Mouse (Mus musculus) Muller cell, postnatal 12 days (primary cell): ENCODE results near the gene Tmem232.
"Not testable (repeated sequence)": the region's sequence is repeated elsewhere in the genome, so short reads cannot be mapped to it uniquely, and the experiment has no call there.

Experiments used
- DNase-seq: peaks from one replicate; pipeline ENCODE4 v3.0.0-alpha.2; 2015; ENCODE audit errors: inconsistent ontology term

Tmem232 gene

GRCm38 (mm10) chr17:65540441-65541272 lies at the start of gene Tmem232:
Gene Tmem232 (minus strand): TSS chr17:65540782.
- peak; percentile 56 for DNase-seq

GRCm38 (mm10) chr17:65586892-65587291 lies 46.3 kb upstream of the Tmem232 start:
- DNase-seq, result no peak

- no peak for DNase-seq
Observed at GRCm38 (mm10) chr17:65581440-65581839, 40.9 kb upstream of the Tmem232 start.

- DNase-seq, result no peak
Observed at GRCm38 (mm10) chr17:65579766-65580165, 39.2 kb upstream of the Tmem232 start.

DNA sequence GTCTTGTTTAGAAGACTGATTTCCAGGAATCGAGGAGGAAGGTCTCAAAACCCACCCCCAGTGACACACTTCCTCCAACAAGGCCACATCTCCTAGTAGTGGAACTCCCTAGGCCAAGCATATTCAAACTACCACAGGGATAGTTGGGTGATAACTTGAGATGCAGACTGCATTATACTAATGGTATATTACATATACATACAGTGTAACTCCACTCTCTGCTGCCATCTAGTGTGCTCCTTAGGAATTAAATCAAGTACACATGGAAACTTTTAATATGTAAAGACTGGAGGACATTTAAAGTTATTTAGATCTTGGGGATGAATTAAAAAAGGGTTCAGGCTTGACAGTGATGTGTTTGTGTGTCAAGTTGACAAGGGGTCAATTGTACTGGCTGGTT lies 34.8 kb upstream of the Tmem232 start:
- no peak for DNase-seq

GRCm38 (mm10) chr17:65574850-65575249 lies 34.3 kb upstream of the Tmem232 start:
- no peak for DNase-seq

DNA sequence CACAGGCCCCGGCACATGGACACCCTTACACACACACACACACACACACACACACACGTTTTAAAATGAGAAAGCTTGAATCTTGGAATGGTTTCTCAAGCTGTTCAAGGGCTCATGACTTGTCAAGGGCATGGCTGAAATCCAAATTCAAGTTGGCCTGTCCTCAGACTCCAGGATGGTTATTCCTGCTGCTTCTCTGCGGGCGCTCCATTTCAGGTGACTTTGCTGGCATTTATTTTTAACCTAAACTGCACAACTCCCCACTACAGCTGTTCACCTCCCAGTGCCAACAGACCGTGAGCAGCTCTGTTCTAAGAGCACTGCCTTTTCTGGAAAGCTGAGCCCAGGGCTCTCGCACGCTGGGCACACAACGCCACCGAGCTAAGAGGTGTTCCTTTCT lies 31.3 kb upstream of the Tmem232 start:
- DNase-seq, result no peak

GRCm38 (mm10) chr17:65571466-65571865 lies 30.9 kb upstream of the Tmem232 start:
- no peak for DNase-seq

DNA sequence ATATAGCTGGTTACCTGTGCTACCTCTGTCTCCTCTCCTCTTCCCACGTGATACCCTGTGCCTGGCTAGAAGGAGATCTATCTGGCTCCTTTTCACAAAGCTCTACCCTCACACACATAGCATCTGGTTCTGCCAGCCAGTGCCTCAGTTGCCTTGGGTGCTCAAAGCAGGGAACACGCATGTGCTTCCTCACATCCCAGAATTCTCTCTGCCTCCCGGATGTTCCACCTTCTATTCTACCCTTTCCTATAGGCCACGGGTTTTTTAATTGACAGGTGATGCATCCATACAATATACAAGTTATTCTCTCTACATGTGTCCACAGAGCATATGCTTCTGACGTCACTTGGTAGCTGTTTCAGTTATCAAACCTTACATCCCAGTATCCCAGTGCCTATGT lies 23.6 kb upstream of the Tmem232 start:
- no peak for DNase-seq

DNA sequence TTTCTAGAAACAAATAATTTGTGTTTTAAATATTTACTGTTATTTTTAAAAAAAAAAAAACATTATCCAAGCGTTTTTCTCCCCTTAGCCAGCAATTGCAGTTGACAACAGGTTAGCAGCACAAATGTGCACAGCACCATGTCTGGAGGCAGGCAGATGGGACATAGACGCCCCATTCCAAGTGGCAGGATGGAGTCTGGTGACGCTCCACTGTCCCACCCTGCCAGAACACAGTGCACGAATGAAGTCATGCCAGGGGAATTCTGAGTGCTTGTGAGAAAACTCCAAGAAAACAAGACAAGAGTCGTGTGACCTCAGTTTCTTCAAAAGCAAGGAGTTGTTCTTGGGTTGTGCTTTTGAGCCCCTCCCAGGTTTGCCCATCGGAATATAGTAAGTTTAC lies 22.8 kb upstream of the Tmem232 start:
- no peak for DNase-seq

- peak; percentile 47 for DNase-seq
Observed at GRCm38 (mm10) chr17:65562761-65563160, 22.2 kb upstream of the Tmem232 start.

DNA sequence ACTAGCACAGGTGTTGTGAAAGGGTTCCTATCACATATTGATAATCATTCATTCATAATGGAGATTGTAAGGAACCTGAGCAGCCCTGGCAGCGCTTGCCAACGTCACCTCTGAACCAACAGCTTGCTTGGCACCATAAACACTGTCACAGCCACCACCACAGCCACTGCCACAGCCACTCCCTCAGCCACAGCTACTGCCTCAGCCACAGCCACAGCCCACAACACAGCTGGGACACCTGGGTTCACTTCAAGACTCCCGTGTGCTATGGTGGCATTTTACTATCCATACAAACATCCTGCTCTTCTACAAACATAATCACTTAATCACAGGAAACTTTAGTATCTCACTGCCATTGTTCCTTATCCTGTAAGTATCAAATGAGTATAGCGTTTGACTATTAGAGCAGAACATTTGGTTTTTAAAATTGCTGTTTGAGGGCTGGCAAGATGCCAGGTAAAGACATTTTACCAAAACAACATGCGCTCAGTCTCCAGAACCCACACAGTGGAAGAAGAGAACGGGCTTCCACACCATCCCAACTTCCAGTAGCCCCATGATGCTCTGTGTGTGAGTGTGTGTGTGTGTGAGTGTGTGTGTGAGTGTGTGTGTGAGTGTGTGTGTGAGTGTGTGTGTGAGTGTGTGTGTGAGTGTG lies 20.9 kb upstream of the Tmem232 start:
- no peak for DNase-seq

- DNase-seq, result no peak
Observed at GRCm38 (mm10) chr17:65559273-65559672, 18.7 kb upstream of the Tmem232 start.

GRCm38 (mm10) chr17:65558788-65559187 lies 18.2 kb upstream of the Tmem232 start:
- no peak for DNase-seq

GRCm38 (mm10) chr17:65558217-65558616 lies 17.6 kb upstream of the Tmem232 start:
- DNase-seq, result peak; percentile 38

GRCm38 (mm10) chr17:65557212-65557611 lies 16.6 kb upstream of the Tmem232 start:
- no peak for DNase-seq

GRCm38 (mm10) chr17:65556798-65557197 lies 16.2 kb upstream of the Tmem232 start:
- DNase-seq, result peak; percentile 24

- DNase-seq, result no peak
Observed at GRCm38 (mm10) chr17:65552426-65552997, 11.9 kb upstream of the Tmem232 start.

- DNase-seq, result no peak
Observed at GRCm38 (mm10) chr17:65550357-65550756, 9.8 kb upstream of the Tmem232 start.

DNA sequence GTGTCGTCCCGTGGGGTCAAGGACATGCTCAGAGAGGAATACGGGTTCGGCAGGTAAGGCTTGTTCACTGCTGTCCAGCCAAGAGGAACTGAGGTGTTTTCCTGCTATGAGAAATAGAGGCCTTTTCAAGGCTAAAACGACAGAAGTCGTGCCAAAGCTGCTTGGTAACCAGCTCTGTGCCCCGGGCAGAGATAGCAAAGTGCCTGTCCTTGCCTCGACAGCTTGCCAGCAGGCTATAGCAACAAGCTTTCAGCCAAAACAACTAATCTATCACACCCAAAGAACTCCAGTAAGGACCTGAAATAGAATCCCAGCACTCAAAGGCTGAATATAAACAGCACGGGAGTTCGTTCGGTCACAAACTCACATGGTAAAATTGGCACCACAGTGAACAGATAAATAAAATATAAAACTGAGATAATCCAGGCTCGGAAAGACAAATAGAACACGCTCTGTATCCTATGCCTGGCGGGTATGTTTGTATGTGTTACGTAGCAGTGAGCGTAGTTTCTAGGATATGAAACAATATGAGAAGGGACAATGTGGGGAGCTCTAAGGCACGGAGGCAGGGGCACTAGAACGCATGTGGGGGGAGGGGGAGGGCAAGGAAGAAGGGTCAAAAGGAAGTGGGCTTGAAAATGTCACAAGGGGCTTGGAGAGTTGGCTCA lies 8.2 kb upstream of the Tmem232 start:
- no peak for DNase-seq

DNA sequence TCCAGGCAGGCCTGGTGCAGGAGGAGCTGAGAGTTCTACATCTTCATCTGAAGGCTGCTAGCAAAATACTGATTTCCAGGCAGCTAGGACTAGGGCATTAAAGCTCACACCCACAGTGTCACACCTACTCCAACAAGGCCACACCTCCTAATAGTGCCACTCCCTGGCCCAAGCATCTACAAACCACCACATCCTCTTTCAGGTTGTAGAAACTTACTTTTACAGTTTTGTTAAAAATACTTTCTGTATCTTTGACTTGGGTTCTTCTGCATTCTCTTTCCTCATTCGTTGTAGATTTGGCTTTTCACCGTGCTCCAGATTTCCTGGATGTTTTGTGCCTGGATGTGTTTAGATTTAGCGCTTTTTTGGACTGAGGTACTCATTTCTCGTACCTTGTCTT lies 5.6 kb upstream of the Tmem232 start:
- DNase-seq, result not testable (repeated sequence)

DNA sequence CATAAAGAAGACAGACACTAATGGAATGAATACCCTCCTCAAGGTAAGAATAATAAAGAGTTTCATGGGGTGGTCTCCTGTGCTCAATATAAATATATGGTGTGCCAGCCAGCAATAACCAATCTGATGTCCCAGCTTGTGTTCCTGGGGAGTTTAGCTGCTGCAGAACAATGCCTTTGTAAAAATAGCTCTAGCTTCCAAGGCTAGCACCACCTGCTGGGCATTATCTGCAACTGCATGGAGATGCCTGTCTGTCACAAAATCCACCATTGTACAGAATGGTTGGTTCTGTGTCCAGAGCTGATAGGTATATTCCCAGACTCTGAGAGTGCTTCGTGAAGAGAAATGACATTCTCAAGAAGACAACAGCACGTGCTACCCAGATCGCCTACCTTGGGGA lies 4.4 kb downstream of the Tmem232 start:
- no peak for DNase-seq
